18 mouse cellular contexts compared by ENCODE assay signal in the genomic region with DNA sequence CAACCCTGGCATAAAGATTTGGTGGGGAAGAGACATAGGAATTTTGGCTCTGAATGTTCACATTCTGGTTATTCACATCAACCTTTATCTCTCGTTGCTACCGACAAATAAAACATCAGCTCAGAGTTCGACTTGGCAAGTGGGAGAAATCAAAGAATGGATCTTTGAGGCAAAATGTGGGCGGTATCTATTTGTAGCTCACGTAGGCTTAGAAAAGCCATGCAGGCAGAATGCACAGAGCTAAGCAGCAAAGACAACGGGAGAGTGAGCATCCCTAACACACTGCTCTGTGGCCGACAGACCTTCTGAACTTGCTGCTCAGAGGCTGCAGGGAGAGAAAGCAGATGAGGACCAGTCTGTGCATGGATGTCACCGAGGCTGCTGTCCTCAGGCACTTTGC. TPM values are rescaled to one million over a fixed set of nuclear protein-coding genes. Genes with fewer than 3 reads are reported as not detected.
A peak's percentile ranks its signal among the peaks of the same experiment; 100 is the strongest.
DNase-seq lines count a peak whose midpoint lies in the region; ATAC-seq lines count a peak whose summit lies in the region.
"Had no signal": no experiment of that assay in that cellular context is flagged by ENCODE, and none has a peak within 500 bp of the region (broad histone marks: within the 10 kb centered on the region; RNA-seq: fewer than 3 reads in every experiment).

No protein-coding gene starts in this region.

- H3K4me1 ChIP-seq in midbrain, embryonic 13.5 days (replicated peaks), result no peaks in the 10 kb centered on the region
- H3K4me1 ChIP-seq: hindbrain, embryonic 15.5 days; liver, embryonic 15.5 days had no signal

- WGBS in midbrain, embryonic 13.5 days, result 80% methylated on average over 8 of the region's 8 CpGs

- peak; percentile 65 to 84 for DNase-seq in frontal cortex, adult 2 months (ENCODE audit: extremely low spot score in 1 of 2, low spot score in 1 of 2)
- DNase-seq in frontal cortex, postnatal 14 days (ENCODE audit: low spot score in 2 of 2), result no peak
- peak; percentile 35 for DNase-seq in CD4-positive, CD25-positive, alpha-beta regulatory T cell, adult 2 months (ENCODE audit: low read depth, low spot score)
- peak; percentile 30 for DNase-seq in layer of hippocampus, adult 9-10 months (ENCODE audit: low spot score)
- peak; percentile 55 for DNase-seq in naive thymus-derived CD4-positive, alpha-beta T cell, adult 2 months (ENCODE audit: low read depth)
- DNase-seq in urinary bladder, postnatal 4 days (ENCODE audit: low spot score in 2 of 2), result no peak
- no peak for DNase-seq in spleen, adult 18-20 months
- DNase-seq: cerebellum, adult 11-12 months; cerebellum, postnatal 36 days; heart, adult 2 months; kidney, adult 18-20 months; kidney, postnatal 4 days; lung, postnatal 14 days had no signal

- H3K9ac ChIP-seq in midbrain, embryonic 13.5 days (replicated peaks), result no peak overlapping the region
- H3K9ac ChIP-seq: hindbrain, embryonic 15.5 days; limb, embryonic 13.5 days; liver, embryonic 15.5 days had no signal

- H3K27me3 ChIP-seq in midbrain, embryonic 13.5 days, result no peaks in the 10 kb centered on the region
- H3K27me3 ChIP-seq: hindbrain, embryonic 15.5 days; limb, embryonic 13.5 days; liver, embryonic 15.5 days had no signal

- ATAC-seq in midbrain, embryonic 13.5 days, result no peak

- no peak overlapping the region for H3K4me2 ChIP-seq in midbrain, embryonic 13.5 days (replicated peaks)
- H3K4me2 ChIP-seq: hindbrain, embryonic 15.5 days; limb, embryonic 13.5 days; liver, embryonic 15.5 days; midbrain, embryonic 11.5 days had no signal

- H3K27ac ChIP-seq in midbrain, embryonic 13.5 days, result no peak overlapping the region
- H3K27ac ChIP-seq: hindbrain, embryonic 15.5 days; limb, embryonic 13.5 days; liver, embryonic 15.5 days had no signal

- no peak overlapping the region for H3K4me3 ChIP-seq in midbrain, embryonic 13.5 days (replicated peaks)
- H3K4me3 ChIP-seq: heart, adult 2 months; hindbrain, embryonic 15.5 days; limb, embryonic 13.5 days; liver, embryonic 15.5 days had no signal

- H3K36me3 ChIP-seq in midbrain, embryonic 13.5 days, result no peaks in the 10 kb centered on the region
- H3K36me3 ChIP-seq: hindbrain, embryonic 15.5 days; limb, embryonic 13.5 days; liver, embryonic 15.5 days had no signal

- no peaks in the 10 kb centered on the region for H3K9me3 ChIP-seq in midbrain, embryonic 13.5 days
- H3K9me3 ChIP-seq: hindbrain, embryonic 15.5 days; liver, embryonic 15.5 days had no signal

RNA-seq across cellular contexts. Expression of a gene that starts 44.2 kb away (rescaled TPM):
- 36.5 and 40.8 TPM in 2 replicates for polyA plus RNA-seq in frontal cortex, adult 2 months (2012; rRNA removed)
- polyA plus RNA-seq in midbrain, embryonic 13.5 days (2015; fragmentation: Nextera tagmentation; extraction: Ambion mirVana), result 8.3 and 9.2 TPM in 2 replicates

Comparison
In these comparisons a context has a peak if more than half of its experiments do, and no peak if none do; other contexts are left out.
1. DNase-seq: peak in frontal cortex, adult 2 months (2 of 2), CD4-positive, CD25-positive, alpha-beta regulatory T cell, adult 2 months (single experiment), layer of hippocampus, adult 9-10 months (single experiment) and naive thymus-derived CD4-positive, alpha-beta T cell, adult 2 months (single experiment); none in frontal cortex, postnatal 14 days (0 of 2), urinary bladder, postnatal 4 days (0 of 2) and spleen, adult 18-20 months (0 of 2).